Mouse (Mus musculus): ENCODE results near the gene Gm20388.

GRCm38 (mm10) chr8:120216855-120217830, 306.5 kb downstream of the Gm20388 start:
- no peak for TF ChIP-seq CTCF (IDR thresholded peaks at IDR 0.05; ENCODE audit: borderline replicate concordance, insufficient read depth, low read depth, low read length)
- no peak for TF ChIP-seq POLR2A (IDR thresholded peaks at IDR 0.05; ENCODE audit: borderline replicate concordance, insufficient read depth, low read length)
